Mouse (Mus musculus): ENCODE results near the gene Gnptg.
"Not testable (repeated sequence)": the region's sequence is repeated elsewhere in the genome, so short reads cannot be mapped to it uniquely, and the experiment has no call there.

Gnptg gene

GRCm38 (mm10) chr17:25243131-25243780, 3.3 kb upstream of the Gnptg start:
- DNase-seq (ENCODE audit: low read depth), result no peak

- DNase-seq (ENCODE audit: low read depth), result no peak
Observed at GRCm38 (mm10) chr17:25235635-25236034, 4.3 kb downstream of the Gnptg start.

GRCm38 (mm10) chr17:25231621-25232020, 8.3 kb downstream of the Gnptg start:
- not testable (repeated sequence) for DNase-seq (ENCODE audit: low read depth)

- no peak for DNase-seq (ENCODE audit: low read depth)
Observed at GRCm38 (mm10) chr17:25230700-25231099, 9.2 kb downstream of the Gnptg start.

GRCm38 (mm10) chr17:25230014-25230655, 9.8 kb downstream of the Gnptg start:
- DNase-seq (ENCODE audit: low read depth), result not testable (repeated sequence)

- no peak for DNase-seq (ENCODE audit: low read depth)
Observed at GRCm38 (mm10) chr17:25227991-25228390, 11.9 kb downstream of the Gnptg start.

- no peak for DNase-seq (ENCODE audit: low read depth)
Observed at GRCm38 (mm10) chr17:25225659-25226058, 14.3 kb downstream of the Gnptg start.

- peak; percentile 59 for DNase-seq (ENCODE audit: low read depth)
Observed at GRCm38 (mm10) chr17:25224586-25225222, 15.2 kb downstream of the Gnptg start.

- DNase-seq (ENCODE audit: low read depth), result peak; percentile 61
Observed at GRCm38 (mm10) chr17:25222951-25223601, 16.8 kb downstream of the Gnptg start.

- peak; percentile 51 for DNase-seq (ENCODE audit: low read depth)
Observed at GRCm38 (mm10) chr17:25222504-25222940, 17.4 kb downstream of the Gnptg start.

- DNase-seq (ENCODE audit: low read depth), result peak; percentile 89
Observed at GRCm38 (mm10) chr17:25221821-25222503, 18.0 kb downstream of the Gnptg start.

GRCm38 (mm10) chr17:25220746-25221145, 19.2 kb downstream of the Gnptg start:
- DNase-seq (ENCODE audit: low read depth), result no peak

- peak; percentile 37 for DNase-seq (ENCODE audit: low read depth)
Observed at GRCm38 (mm10) chr17:25219492-25220295, 20.2 kb downstream of the Gnptg start.

GRCm38 (mm10) chr17:25218967-25219366, 21.0 kb downstream of the Gnptg start:
- no peak for DNase-seq (ENCODE audit: low read depth)

- DNase-seq (ENCODE audit: low read depth), result no peak
Observed at GRCm38 (mm10) chr17:25215431-25215830, 24.5 kb downstream of the Gnptg start.

GRCm38 (mm10) chr17:25211705-25212104, 28.2 kb downstream of the Gnptg start:
- no peak for DNase-seq (ENCODE audit: low read depth)

- DNase-seq (ENCODE audit: low read depth), result peak; percentile 38
Observed at GRCm38 (mm10) chr17:25210680-25211466, 29.1 kb downstream of the Gnptg start.

- DNase-seq (ENCODE audit: low read depth), result no peak
Observed at GRCm38 (mm10) chr17:25210006-25210405, 29.9 kb downstream of the Gnptg start.

- no peak for DNase-seq (ENCODE audit: low read depth)
Observed at GRCm38 (mm10) chr17:25202401-25202800, 37.5 kb downstream of the Gnptg start.

- no peak for DNase-seq (ENCODE audit: low read depth)
Observed at GRCm38 (mm10) chr17:25189091-25189490, 50.8 kb downstream of the Gnptg start.

Measured in 416B (cell line).